Mouse (Mus musculus) cortical plate, adult 2 months (tissue): ENCODE results near the gene Ddc.

ENCODE experiments used
- CTCF ChIP-seq: fragments of 200-500 bp; IDR thresholded peaks from 2 replicates; pipeline ENCODE4 v1.5.1; 2011; ENCODE audit warnings: mild to moderate bottlenecking, control low read depth, low read length; ENCODE audit not compliant: insufficient read depth; ENCODE audit errors: extremely low read depth
- POLR2A ChIP-seq: fragments of 200-500 bp; IDR thresholded peaks from 2 replicates; pipeline ENCODE4 v1.6.1; 2011; ENCODE audit warnings: mild to moderate bottlenecking, low read length, control low read depth; ENCODE audit not compliant: insufficient read depth; ENCODE audit errors: extremely low read depth

DNA sequence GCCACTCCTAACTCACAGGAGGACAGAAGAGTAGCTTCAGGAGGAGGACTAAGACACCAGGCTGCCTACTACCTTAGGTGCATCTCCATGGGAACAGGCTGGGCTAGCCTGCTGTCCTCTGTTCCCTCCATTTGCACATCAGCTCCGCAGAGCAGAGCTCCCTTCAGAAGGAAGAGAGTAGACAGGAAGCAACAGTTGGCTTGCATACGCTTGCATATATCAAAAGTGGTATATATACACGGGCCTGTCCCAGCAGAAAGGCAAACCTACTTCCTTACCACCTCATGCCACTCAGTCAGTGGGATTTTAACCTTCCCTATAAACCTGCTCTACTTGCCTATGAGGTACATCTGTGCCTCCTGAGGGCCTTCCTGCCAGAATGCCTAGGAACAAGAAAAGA, 9.2 kb downstream of the Ddc start:
- TF ChIP-seq CTCF (no peak), POLR2A (no peak)
